Mouse (Mus musculus): ENCODE data around the gene Wnt9b. TPM values are rescaled to one million over a fixed set of nuclear protein-coding genes. Genes with fewer than 3 reads are reported as not detected.
"Not testable (repeated sequence)": the region's sequence is repeated elsewhere in the genome, so short reads cannot be mapped to it uniquely, and the experiment has no call there.

Gene Wnt9b
- not detected in 2 replicates for total RNA-seq (2017)

DNA sequence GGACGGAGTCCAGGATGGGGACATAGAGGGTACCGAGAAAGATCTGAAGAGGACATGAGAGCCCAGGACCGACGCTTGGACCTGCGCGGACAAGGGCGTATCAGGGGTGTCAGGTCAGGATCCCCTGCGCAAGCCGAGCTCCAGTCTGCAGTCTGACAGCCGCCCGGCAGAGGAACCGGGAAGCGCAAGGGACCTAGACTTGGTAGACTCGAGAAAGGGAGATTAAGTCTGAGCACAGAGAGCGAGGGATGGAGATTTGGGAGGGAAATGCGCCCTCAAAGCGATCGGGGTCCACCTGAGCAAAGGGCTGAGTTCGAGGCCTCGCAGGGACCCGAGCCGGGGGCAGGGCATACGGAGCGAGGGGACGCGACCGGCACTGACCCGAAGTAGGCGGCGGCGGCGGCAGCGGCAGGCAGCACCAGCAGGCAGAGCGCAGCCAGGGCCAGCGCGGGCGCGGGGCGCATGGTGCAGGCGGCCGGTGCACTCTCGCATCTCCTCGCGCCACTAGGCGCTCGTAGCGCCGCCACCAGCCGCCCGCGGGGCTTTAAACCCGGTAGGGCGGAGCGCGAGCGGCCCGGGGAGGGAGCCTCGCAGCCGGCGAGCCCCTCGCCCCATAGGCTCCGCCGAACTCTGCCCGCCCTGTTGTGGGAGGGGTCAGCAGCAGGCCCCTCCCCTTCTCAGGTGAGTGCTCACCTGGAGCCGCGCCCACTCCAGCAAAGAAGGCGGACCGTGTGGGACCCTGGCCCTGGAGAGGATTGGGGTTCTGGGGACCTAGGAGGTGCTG is at the start of gene Wnt9b:
TSS of gene Wnt9b (minus strand) at position 516 of the 784 bp plus-strand sequence.
- no peak for ATAC-seq (ENCODE audit: extremely low read depth, insufficient number of reproducible peaks, low FRiP score, poor library complexity, severe bottlenecking)

DNA sequence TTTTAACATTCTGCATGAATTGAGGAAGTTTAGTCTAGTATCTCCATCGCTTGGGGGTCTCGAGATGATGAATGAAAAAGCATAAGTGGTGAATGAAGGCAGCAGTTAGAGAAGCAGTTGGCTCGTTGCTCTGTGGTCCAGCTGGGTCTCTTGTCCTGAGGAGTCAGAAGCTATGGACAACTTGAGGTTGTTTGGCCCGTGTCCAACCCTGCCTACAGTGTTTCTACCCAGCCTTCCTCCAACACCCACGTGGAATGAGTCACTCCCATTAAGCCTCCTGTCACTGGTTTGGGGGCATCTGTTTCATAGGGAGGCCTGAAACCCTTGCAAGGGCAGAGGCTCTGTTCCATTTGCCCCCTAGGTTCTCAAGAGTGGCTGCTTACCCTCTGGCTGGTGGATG is 40.3 kb upstream of the Wnt9b start:
- no peak for ATAC-seq (ENCODE audit: extremely low read depth, insufficient number of reproducible peaks, low FRiP score, poor library complexity, severe bottlenecking)

DNA sequence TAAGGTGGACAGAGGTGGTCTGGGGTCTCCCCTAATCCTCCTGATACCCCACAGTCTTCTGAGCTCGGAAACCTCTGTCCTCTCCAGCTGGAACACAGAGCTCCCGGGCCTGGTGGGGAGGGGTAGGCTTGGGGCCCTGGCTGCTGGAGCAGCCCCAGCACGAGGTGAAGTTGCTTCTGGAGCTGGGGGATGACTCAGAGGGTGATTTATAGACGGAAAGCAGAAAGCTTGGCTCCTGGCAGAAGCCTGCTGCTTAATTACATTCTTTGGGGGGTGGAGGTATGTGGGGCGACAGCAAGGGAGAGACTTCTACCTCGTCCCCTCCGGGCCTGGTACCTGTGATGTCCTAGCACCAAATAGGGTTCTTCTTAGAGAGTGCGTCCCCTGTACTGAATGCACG is 30.5 kb upstream of the Wnt9b start:
- ATAC-seq (ENCODE audit: extremely low read depth, insufficient number of reproducible peaks, low FRiP score, poor library complexity, severe bottlenecking), result no peak

DNA sequence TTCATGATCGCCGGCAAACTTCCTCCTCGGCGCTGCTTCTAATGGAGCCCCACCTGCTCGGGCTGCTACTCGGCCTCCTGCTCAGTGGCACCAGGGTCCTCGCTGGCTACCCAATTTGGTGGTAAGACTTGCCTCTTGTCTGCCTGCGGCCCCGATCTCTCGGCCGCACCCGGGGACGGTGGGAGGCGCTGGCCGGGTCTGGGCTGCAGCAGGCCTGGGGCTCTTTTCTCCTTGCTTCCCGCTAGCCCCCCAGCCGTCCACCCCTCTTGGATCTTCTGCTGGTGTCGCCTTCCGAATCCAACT is 24.6 kb upstream of the Wnt9b start:
- no peak for ATAC-seq (ENCODE audit: extremely low read depth, insufficient number of reproducible peaks, low FRiP score, poor library complexity, severe bottlenecking)

DNA sequence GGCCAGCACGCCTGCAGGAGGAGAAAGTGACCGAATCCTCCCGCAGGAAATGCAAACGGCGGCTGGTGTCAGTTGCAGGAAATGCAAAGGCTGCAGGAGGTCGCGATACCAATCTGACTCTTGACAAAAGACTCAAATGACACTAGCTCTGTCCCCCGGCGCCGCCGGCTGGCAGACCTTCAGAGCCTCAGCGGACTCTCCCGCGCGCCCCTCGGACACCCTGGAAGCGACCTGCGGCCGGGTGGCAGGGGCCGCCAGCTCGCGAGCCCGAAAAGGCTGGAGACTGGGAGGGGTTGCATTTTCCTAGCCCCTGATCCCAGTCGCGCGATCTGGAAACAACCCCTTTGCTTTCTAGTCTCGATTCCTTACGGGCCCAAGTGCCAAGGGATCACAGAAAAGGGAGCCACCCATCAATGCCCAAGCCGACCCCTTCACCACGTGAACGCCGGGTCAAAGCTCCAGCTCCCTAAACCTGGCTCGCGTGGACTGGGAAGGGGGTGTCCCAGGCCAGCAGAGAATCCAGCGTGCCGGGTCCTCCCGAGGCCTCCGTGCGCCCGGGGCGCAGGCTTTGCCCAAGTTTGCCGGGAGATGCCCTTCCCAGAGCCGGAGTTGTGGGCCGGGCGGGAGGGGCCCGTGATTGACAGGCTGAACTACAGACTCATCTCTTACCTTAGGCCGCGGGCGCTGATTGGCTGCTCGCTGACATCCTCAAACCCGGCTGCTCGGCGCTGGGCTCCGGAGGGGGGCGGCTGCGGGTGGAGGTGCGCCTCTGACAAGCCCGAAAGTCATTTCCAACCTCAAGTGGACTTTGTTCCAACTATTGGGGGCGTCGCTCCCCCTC is 24.0 kb upstream of the Wnt9b start, which contains the start of gene Wnt3:
TSS of gene Wnt3 (plus strand) at position 764 of the 841 bp plus-strand sequence.
- ATAC-seq (ENCODE audit: extremely low read depth, insufficient number of reproducible peaks, low FRiP score, poor library complexity, severe bottlenecking), result no peak

DNA sequence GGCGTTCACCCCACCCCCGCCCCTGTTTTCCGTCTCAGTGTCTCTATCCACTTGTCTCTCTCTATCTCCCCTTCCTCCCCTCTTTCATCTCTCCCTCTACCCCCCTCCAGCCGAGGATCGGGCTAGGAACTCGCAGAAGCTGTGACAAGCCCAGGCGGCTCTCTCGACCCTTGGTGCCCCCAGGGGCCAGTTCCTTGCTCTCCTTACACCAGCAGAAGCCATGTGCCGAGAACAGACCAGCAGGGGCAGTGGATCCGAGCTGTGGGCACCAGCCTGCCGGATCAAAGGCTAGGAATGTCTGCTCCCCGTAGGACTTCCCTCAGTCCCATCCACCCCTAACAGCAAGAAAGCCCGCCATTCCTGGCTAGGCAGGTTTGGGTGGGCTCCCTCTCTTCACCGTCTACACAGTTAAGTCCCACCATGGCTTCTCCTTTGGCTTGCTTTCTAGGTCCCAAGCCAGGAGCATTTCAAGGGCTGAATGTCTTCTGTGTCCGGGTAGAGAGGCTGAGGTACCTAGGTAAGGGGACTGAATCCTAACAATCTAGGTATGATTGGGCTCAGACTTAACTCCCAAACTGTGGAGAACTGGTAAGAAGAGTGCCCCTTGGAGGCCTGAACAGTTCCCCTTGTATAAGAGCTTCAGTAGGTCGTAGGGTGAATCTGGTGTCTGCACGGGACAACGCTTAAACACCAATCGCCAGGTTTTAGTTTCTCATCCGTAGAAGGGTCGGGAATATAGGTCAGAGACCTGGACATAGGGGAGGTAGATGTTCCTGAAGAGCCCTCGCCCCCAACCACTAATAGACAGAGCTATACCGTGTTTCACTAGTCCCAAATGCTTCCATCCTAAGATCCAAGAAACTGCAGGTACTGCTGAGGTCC is 23.1 kb upstream of the Wnt9b start:
- ATAC-seq (ENCODE audit: extremely low read depth, insufficient number of reproducible peaks, low FRiP score, poor library complexity, severe bottlenecking), result no peak

DNA sequence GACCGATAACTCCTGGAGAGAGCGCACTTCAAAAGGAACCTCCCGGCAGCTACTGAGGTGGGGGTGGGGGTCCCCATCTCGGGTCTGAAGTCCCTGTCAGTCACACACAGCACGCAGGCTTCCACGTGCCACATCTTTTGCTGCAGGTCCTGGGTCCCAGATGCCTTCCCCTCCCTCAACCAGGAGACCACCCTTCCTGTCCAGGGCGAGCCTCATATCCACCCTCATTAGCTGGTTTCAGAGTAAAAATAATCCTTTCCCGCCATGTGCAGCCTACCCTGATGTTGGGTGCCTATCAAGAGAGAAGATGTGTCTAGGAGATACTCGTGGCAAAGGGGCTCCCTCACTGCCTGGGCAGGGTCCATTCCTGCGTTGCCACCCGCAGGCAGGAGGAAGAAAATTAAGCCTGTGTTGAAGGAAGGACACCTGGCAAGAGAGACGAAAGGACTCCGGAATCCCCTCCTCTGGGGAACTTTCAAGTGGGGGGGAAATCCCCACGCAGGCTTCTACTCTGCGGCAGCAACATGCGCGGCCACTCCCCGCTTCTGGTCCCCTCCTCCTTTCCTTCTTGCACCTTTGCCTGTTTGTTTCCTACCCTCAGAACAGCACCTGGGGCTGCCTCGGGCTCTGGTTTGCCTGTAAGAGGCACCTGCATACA is 21.7 kb upstream of the Wnt9b start:
- no peak for ATAC-seq (ENCODE audit: extremely low read depth, insufficient number of reproducible peaks, low FRiP score, poor library complexity, severe bottlenecking)

DNA sequence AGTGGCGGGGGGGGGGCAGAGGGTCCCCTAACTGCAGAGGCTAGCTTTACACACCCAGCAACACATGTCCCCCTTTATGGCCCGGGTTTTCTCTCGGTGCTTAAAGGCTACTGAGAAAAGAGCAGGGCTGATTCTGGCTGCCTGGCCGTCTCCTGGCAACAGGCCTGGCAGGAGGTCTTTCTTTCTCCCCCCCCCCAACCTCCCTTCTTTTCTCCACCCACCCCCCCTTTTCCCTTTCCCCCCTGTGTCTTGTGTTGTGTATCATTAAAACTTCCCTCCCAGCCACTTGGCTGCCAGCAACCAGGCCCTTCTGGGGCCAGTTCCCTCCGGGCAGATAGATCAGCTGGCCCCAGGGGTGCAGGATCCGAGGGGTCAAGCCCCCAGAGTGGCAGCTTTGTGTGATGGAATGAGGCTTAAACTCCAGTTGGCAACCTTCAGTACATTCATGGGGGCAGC is 16.0 kb upstream of the Wnt9b start:
- no peak for ATAC-seq (ENCODE audit: extremely low read depth, insufficient number of reproducible peaks, low FRiP score, poor library complexity, severe bottlenecking)

DNA sequence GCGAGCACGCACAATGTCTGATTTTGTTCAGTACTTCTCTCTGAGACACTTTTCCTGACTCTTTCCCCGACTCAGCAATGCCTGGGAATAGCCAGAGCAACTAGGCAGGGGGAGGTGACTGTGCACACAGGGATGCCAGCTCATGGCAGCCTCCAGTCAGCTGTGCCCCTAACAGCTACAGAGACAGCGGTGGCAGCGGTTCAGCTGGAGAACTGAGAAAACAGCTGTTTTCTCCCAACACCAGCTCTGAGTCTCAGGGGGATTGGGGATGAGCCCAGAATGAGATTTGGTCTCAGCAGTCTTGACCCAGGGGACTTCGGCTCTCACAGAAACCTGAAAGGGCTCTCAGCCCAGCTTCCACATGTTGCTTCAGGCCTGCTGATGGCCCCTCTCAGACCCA is 15.0 kb upstream of the Wnt9b start:
- ATAC-seq (ENCODE audit: extremely low read depth, insufficient number of reproducible peaks, low FRiP score, poor library complexity, severe bottlenecking), result no peak

DNA sequence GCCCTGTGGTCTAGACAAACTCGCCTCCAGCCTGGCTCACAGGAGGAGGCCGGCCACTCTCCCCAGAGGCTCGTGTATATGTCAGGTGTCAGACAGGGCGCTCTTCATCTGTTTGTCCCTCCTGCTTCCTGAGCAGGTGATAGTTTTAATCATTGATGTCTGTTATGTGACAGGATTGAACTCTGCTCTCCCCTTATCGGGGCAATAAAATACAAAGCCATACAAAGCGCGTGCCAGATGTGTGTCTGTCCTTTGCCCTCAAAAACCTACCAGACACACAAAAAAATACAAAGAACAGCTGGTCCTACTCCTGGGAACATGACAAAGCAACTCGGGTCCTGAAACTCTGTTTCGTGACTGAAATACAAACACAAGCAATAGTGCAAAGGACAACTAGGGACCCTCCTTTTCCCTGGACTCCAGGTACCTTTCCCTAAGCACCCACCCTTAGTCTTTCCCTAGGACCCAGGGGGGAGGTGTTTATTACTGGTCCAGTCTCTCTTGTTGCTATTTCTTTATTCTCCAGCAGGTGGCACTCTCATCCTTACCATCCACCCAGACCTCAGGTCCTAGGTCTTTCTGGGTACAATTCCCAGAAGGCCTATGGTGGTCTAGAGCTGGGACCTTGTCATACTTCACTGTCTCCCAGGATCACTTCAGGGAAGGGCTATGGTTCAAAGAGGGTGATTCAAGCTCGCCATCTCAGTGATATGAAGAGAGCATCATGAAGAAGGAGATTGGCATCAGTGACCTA is 14.0 kb upstream of the Wnt9b start:
- no peak for ATAC-seq (ENCODE audit: extremely low read depth, insufficient number of reproducible peaks, low FRiP score, poor library complexity, severe bottlenecking)

DNA sequence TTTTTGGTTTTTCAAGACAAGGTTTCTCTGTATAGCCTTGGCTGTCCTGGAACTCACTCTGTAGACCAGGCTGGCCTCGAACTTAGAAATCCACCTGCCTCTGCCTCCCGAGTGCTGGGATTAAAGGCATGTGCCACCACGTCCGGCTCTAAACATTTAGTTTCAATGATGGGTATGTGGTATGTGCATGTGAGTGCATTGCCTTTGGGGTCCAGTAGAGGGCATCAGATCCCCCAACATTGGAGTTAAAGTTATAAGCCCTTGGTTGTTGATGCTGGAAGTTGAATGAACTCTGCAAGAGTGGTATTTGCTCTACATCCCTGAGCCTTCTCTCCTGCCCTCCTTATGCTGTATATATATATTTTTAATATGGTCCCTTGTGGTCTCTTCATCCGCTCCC is 11.3 kb upstream of the Wnt9b start:
- not testable (repeated sequence) for ATAC-seq (ENCODE audit: extremely low read depth, insufficient number of reproducible peaks, low FRiP score, poor library complexity, severe bottlenecking)

DNA sequence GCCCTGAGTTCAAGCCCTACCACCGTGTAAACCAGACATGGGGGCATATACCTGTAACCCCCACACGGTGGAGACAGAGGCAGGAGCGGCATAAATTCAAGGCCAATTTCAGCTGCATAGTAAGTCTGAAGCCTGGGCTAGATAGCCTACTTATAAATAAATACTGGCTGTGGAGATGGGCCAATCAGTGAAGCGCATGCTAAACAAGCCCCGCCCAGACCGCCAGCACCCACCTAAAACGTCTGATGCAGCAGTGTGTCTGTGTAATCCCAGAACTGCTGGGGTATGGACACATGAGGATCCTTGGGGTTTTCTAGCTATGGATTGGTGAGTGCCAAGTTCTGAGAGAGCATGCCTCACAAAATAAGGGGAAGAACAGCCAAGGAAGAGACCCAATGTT is 10.5 kb upstream of the Wnt9b start:
- no peak for ATAC-seq (ENCODE audit: extremely low read depth, insufficient number of reproducible peaks, low FRiP score, poor library complexity, severe bottlenecking)

DNA sequence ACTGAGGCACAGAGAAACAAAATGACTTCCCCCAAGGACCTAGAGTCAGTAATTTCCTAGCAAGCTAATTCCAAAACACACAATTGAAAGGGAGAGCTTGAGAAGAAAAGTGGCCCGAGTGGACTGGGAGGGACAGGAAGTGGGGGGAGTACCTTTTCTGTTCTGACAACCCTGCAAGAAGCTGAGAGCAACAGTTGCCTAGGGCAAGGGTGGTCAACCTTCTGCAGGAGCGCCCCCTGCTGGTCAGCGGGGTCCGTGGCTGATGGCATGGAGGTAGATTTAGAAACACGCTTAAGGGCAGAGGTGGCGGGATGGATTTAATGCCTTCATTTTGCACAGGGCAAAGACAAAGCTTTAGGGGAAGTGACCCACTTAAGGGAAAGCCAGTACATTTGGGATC is 9.1 kb upstream of the Wnt9b start:
- no peak for ATAC-seq (ENCODE audit: extremely low read depth, insufficient number of reproducible peaks, low FRiP score, poor library complexity, severe bottlenecking)

DNA sequence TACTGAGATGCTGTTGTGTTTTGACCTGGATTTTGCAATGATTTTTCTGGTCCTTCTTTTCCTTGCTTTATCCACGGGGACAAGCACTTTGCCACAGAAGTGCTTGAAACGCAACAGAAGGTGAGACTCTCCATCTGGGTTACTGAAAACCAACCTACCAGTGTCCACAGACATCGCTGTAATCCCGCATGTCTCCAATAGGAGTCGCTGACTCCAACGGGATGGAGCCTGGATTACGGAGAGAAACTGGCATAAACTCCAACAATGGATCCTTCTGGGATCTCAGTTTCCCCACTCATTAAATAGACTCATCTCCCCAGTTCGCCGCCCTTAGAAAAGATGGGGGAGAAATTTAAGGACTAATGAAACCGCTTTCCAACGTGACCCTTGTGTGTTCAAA is 8.4 kb upstream of the Wnt9b start:
- no peak for ATAC-seq (ENCODE audit: extremely low read depth, insufficient number of reproducible peaks, low FRiP score, poor library complexity, severe bottlenecking)

DNA sequence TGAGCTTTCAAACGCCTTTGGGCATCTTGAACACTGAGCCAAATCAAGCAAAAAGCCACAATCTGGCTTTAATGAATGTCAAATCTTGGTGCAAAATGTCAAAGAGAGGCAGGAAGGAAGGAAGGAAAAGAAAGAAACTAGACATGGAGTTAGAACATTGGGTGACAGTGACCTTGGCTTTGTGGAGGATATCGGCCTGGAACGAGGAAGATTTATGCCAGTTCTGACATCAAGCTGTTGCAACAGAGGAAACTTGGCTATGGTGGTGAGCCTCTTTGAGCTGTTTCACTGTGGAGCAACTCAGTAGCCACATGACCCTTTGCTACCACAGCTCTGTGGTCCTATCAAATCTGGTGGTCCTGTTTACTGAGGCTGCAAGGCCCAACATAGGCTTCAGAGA is 991 bp upstream of the Wnt9b start:
- ATAC-seq (ENCODE audit: extremely low read depth, insufficient number of reproducible peaks, low FRiP score, poor library complexity, severe bottlenecking), result no peak

DNA sequence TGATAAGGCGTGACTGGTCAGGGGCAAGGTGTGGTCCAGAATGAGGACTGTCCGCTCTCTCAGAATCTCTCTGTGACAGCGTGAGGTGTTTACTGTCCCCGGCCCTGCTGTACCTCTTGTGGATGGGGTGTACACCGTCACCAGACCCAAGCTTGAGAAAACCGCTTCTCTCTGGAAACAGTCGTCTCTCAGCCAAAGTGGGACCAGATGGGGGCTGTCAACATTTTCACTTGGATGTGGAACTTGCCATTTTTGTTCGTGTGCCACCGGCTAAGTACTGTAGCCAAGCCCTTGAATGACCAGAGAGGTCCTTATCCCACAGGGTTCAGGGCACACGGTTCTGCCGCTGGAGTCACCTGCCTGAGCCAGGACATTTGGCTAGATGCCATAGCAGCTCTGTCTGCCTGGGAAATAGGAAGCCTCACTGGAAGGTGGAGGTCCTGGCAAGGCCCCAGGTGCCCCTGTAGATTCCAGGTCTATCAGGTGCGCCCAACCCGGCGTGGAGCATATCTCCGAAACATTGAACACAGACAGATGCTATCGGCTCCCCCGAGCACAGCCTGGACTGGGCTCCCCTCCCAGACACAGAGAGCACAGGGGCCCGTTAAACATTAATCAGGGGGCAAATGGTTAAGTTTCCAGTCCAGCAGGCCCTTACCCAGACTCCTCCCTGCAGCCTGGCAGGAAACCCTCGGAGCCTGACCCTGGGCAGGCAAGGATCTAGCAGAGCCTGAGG is 14.4 kb downstream of the Wnt9b start:
- ATAC-seq (ENCODE audit: extremely low read depth, insufficient number of reproducible peaks, low FRiP score, poor library complexity, severe bottlenecking), result no peak

DNA sequence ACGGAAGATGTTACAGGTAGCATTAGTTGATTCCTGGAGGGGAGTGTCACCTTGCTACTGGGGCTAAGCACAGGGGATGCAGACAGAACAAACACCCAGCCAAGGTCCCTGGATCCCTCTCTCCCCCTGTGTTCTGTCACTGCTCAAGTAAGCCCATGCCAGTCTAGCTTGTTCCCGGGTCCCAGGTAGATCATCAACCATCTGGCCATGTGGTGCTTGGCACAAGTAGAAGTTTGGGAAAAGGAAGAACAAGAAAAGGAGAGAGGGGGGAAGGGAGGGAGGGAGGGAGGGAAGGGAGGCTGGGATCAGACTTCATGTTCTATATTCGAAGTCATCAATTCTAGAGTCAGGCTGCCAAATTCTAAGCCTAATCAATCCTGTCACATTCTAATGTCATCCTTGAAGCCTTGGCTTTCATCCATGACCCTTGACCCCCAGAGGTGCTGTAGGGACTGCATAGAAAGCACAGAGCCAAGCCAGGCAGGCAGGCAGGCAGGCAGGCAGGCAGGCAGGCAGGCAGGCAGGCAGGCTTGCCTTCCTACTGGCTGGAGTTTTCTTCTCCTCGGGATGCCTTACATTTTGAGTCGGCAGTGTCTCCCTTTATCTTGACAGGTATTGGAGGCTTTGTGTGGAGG is 15.1 kb downstream of the Wnt9b start:
- ATAC-seq (ENCODE audit: extremely low read depth, insufficient number of reproducible peaks, low FRiP score, poor library complexity, severe bottlenecking), result no peak
